Mouse (Mus musculus): ENCODE data around the gene Cyb561a3. TPM values are rescaled to one million over a fixed set of nuclear protein-coding genes. Genes with fewer than 3 reads are reported as not detected.

The Cyb561a3 gene
- polyA plus RNA-seq, 1 experiment from 2014 or later = 17.0 TPM

- H3K4me3 ChIP-seq (replicated peaks) = no peak overlapping the region
- no peak for ATAC-seq
- no peaks in the 10 kb centered on the region for H3K9me3 ChIP-seq
- peaks cover 15% of the 10 kb centered on the region; the same call in 1 of the 2 replicates for H3K36me3 ChIP-seq
- H3K27me3 ChIP-seq (replicated peaks) = no peaks in the 10 kb centered on the region
- no peak overlapping the region for H3K27ac ChIP-seq
- 86% methylated on average over 2 of the region's 2 CpGs for WGBS
- H3K9ac ChIP-seq = no peak overlapping the region
- peaks cover 14% of the 10 kb centered on the region for H3K4me1 ChIP-seq (replicated peaks)
- H3K4me2 ChIP-seq (replicated peaks) = no peak overlapping the region
These were observed 22.7 kb downstream of the Cyb561a3 start for GRCm38 (mm10) chr19:10599648-10600047.

GRCm38 (mm10) chr19:10602247-10602769 is 25.3 kb downstream of the Cyb561a3 start:
- Histone ChIP-seq H3K4me3 (replicated peaks) (peak overlapping the region; percentile 28), H3K27ac (peak overlapping the region; percentile 89), H3K9me3 (no peaks in the 10 kb centered on the region), H3K36me3 (0 out of 2 replicates have a peak, but pooled peaks cover 6% of the 10 kb centered on the region), H3K9ac (peak overlapping the region; percentile 44), H3K4me2 (replicated peaks) (peak overlapping the region; percentile 73), H3K4me1 (replicated peaks) (peaks cover 26% of the 10 kb centered on the region), H3K27me3 (replicated peaks) (no peaks in the 10 kb centered on the region)
- 9% methylated on average over 6 of the region's 6 CpGs for WGBS
- peak; percentile 24; the same call in 1 of the 2 replicates for ATAC-seq

DNA sequence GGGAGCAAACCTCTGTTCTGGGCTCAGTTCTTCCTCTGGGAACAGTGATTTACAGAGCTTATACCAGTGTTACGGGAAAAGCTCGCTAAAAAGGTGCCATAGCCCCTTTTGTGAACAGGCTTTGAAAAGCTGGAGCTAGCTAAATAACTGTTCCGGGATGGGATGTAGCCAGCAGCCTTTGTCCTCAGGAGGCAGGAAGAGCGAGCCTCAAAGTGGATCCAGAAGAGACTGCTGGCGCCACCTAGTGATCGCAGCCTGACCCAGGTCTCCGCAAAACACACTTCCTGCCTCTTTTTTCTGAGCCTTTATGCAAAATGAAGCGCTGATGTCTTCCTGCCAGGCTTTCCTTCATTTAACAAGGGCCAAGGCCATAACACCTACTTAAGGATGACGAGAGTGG is 25.8 kb downstream of the Cyb561a3 start:
- Histone ChIP-seq H3K36me3 (0 out of 2 replicates have a peak, but pooled peaks cover 8% of the 10 kb centered on the region), H3K27me3 (replicated peaks) (no peaks in the 10 kb centered on the region), H3K9me3 (no peaks in the 10 kb centered on the region), H3K4me2 (replicated peaks) (peak overlapping the region; percentile 73), H3K4me3 (replicated peaks) (peak overlapping the region; percentile 28), H3K4me1 (replicated peaks) (peaks cover 26% of the 10 kb centered on the region), H3K9ac (peak overlapping the region; percentile 44), H3K27ac (peak overlapping the region; percentile 89)
- ATAC-seq = peak; percentile 65
- WGBS = 3% methylated on average over 9 of the region's 9 CpGs

DNA sequence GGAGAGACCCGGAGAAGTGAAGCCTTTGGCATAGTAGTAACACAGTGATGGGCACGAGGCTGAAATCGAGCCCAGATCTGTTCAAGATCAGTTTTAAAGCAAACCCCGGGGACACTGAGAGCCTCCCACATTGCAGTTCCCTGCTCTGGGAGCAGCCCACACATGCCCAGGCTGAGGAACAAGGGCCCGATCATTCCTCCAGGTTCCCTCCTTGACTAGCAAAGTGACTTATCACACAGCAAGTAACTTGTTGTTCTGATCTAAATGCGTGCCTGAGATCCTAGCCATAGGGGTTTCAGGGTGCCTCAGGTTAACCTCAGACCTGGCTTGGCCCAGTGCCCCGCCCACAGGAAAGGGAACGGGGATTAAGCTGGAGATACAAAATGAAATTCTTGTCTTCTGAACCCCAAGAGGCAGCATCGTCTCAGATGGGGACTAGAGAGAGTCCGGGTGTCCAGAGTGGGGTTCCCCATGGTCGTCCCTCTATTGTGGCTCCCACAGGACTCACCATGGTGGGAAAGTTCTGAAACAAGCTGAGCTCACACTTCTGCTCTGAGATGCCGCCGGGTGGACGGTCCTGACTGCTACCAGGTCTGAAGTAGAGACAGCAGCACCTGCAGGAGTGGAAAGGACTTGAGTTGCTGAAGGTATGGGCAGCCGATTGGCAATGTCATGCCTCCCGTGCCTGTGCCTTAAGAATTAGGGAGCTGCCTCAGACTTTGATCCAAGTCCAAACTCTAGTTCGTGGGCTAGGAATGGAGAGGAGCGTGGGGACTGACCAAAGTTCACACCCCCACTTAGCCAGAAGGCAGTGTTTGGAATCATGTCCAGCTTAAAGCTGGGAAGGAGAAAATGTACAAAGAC is 26.9 kb downstream of the Cyb561a3 start:
- peak overlapping the region; percentile 99 for H3K4me3 ChIP-seq (replicated peaks)
- H3K27me3 ChIP-seq (replicated peaks) = no peaks in the 10 kb centered on the region
- peaks cover 26% of the 10 kb centered on the region for H3K4me1 ChIP-seq (replicated peaks)
- H3K4me2 ChIP-seq (replicated peaks) = peak overlapping the region; percentile 73
- no peak; the same call in 1 of the 2 replicates for ATAC-seq
- peaks cover 13% of the 10 kb centered on the region for H3K36me3 ChIP-seq
- peak overlapping the region; percentile 93 for H3K27ac ChIP-seq
- H3K9me3 ChIP-seq = no peaks in the 10 kb centered on the region
- H3K9ac ChIP-seq = peak overlapping the region; percentile 63; the same call in 1 of the 2 replicates
- 76% methylated on average over 18 of the region's 18 CpGs for WGBS

DNA sequence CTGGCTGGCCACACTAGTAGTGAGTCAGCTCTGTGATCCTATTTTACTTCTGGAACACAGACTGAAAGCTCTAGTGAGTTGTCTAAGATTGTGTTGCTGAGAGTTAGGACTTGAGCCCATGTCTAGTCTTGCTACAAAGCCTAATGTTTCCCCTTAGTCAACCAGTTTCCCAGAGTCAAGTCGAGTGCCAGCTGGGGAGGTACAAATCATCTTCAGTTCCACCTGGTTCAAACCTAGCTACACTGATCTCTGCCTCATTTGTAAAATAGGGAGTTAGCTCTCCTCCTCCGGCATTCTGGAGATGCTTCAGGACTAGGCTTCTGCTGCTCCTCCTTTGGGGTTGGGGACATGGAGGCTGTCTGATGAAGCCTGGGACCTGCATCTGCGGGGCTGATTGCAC is 27.6 kb downstream of the Cyb561a3 start:
- H3K9ac ChIP-seq = peak overlapping the region; percentile 63
- H3K4me3 ChIP-seq (replicated peaks) = peak overlapping the region; percentile 99
- peaks cover 15% of the 10 kb centered on the region for H3K36me3 ChIP-seq
- peaks cover 26% of the 10 kb centered on the region for H3K4me1 ChIP-seq (replicated peaks)
- peak overlapping the region; percentile 93 for H3K27ac ChIP-seq
- H3K27me3 ChIP-seq (replicated peaks) = no peaks in the 10 kb centered on the region
- H3K4me2 ChIP-seq (replicated peaks) = peak overlapping the region; percentile 73
- no peaks in the 10 kb centered on the region for H3K9me3 ChIP-seq
- ATAC-seq = no peak
- WGBS = 43% methylated on average over 3 of the region's 3 CpGs

DNA sequence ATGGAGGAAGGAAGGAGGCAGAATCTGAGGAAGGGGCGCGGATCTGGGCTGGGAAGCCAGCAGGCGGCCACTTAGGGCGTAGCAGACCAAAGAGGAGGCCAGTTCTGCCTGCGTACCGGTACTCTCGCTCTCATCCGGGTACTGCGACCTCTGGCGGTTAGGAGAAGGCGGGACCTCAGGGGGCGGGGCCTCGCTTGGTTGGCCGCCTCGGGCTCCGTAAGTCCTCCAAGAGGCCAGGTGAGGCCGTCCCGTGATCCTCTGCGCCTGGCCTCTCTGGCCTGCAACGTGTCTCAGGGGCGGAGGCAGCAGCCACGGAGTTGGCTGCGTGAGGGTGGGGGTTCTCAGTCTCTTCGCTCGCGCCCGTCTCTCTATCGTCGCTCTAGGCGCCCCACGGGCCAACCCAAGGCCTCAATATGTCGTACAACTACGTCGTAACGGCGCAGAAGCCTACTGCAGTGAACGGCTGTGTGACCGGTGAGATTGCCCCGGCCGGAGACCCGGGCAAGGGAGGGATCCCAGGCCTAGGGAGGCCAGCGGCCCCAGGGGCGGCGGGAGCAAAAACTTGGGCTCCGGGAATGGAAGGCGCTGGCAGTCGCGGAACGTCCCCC is 28.4 kb downstream of the Cyb561a3 start, which contains the start of the genes Ddb1 and Tkfc:
TSS of gene Ddb1 (plus strand) at position 35 of the 608 bp plus-strand sequence.
TSS of gene Tkfc (minus strand) at position 362 of the 608 bp plus-strand sequence.
- WGBS = under 1% methylated on average over 49 of the region's 49 CpGs
- peaks cover 15% of the 10 kb centered on the region for H3K36me3 ChIP-seq
- ATAC-seq = peak; percentile 97

GRCm38 (mm10) chr19:10605901-10606622 is 29.1 kb downstream of the Cyb561a3 start:
- Histone ChIP-seq H3K27ac (peak overlapping the region; percentile 90), H3K36me3 (peaks cover 21% of the 10 kb centered on the region), H3K9me3 (no peaks in the 10 kb centered on the region), H3K4me2 (replicated peaks) (peak overlapping the region; percentile 66), H3K4me3 (replicated peaks) (peak overlapping the region; percentile 99), H3K27me3 (replicated peaks) (no peaks in the 10 kb centered on the region), H3K9ac (peak overlapping the region; percentile 98), H3K4me1 (replicated peaks) (peaks cover 26% of the 10 kb centered on the region)
- peak; percentile 5; the same call in 1 of the 2 replicates for ATAC-seq
- WGBS = 4% methylated on average over 20 of the region's 20 CpGs

More for the DNA sequence above, 28.4 kb downstream of the Cyb561a3 start, which contains the start of the genes Ddb1 and Tkfc:
- Histone ChIP-seq H3K9me3 (no peaks in the 10 kb centered on the region), H3K27me3 (replicated peaks) (no peaks in the 10 kb centered on the region), H3K4me1 (replicated peaks) (peaks cover 26% of the 10 kb centered on the region), H3K4me3 (replicated peaks) (peak within 1 kb of the TSS; percentile 99), H3K9ac (peak within 1 kb of the TSS; percentile 98), H3K27ac (peak within 1 kb of the TSS; percentile 93), H3K4me2 (replicated peaks) (peak within 1 kb of the TSS; percentile 73)

GRCm38 (mm10) chr19:10608573-10609240 is 31.7 kb downstream of the Cyb561a3 start:
- no peak overlapping the region for H3K9ac ChIP-seq
- no peaks in the 10 kb centered on the region for H3K27me3 ChIP-seq (replicated peaks)
- H3K27ac ChIP-seq = no peak overlapping the region
- WGBS = 75% methylated on average over 5 of the region's 5 CpGs
- no peaks in the 10 kb centered on the region for H3K9me3 ChIP-seq
- H3K4me3 ChIP-seq (replicated peaks) = no peak overlapping the region
- no peak overlapping the region for H3K4me2 ChIP-seq (replicated peaks)
- no peak for ATAC-seq
- H3K4me1 ChIP-seq (replicated peaks) = peaks cover 18% of the 10 kb centered on the region
- peaks cover 43% of the 10 kb centered on the region for H3K36me3 ChIP-seq

- WGBS = 2% methylated on average over 32 of the region's 32 CpGs
- no peaks in the 10 kb centered on the region for H3K27me3 ChIP-seq (replicated peaks)
- peak within 1 kb of the TSS; percentile 96 for H3K4me2 ChIP-seq (replicated peaks)
- H3K9ac ChIP-seq = peak within 1 kb of the TSS; percentile 55
- 0 out of 2 replicates have a peak within 1 kb of the TSS, but pooled peaks have one; percentile 24 for H3K27ac ChIP-seq
- H3K36me3 ChIP-seq = peaks cover 8% of the 10 kb centered on the region
- peak within 1 kb of the TSS; percentile 47 for H3K4me3 ChIP-seq (replicated peaks)
- peaks cover 16% of the 10 kb centered on the region for H3K4me1 ChIP-seq (replicated peaks)
- no peaks in the 10 kb centered on the region for H3K9me3 ChIP-seq
- peak; percentile 88 for ATAC-seq
These were observed 57.3 kb downstream of the Cyb561a3 start, which contains the start of gene Vwce for GRCm38 (mm10) chr19:10634106-10634871. Vwce (plus strand) TSS chr19:10634213.

- 0 out of 2 replicates have a peak overlapping the region, but pooled peaks have one; percentile 24 for H3K27ac ChIP-seq
- peaks cover 16% of the 10 kb centered on the region for H3K4me1 ChIP-seq (replicated peaks)
- peaks cover 2% of the 10 kb centered on the region; the same call in 1 of the 2 replicates for H3K36me3 ChIP-seq
- H3K9me3 ChIP-seq = no peaks in the 10 kb centered on the region
- H3K4me3 ChIP-seq (replicated peaks) = peak overlapping the region; percentile 47
- peak; percentile 92 for ATAC-seq
- WGBS = 3% methylated on average over 21 of the region's 21 CpGs
- no peaks in the 10 kb centered on the region for H3K27me3 ChIP-seq (replicated peaks)
- peak overlapping the region; percentile 55 for H3K9ac ChIP-seq
- H3K4me2 ChIP-seq (replicated peaks) = peak overlapping the region; percentile 96
These were observed 57.9 kb downstream of the Cyb561a3 start for GRCm38 (mm10) chr19:10634872-10635318.
